Mouse (Mus musculus) bone marrow, adult 2 months (tissue): ENCODE measurements around the gene Cenpm.

Experiments used
- CTCF ChIP-seq: fragments of 200-500 bp; IDR thresholded peaks from 2 replicates; pipeline ENCODE4 v1.5.1; 2011; ENCODE audit warnings: low read length, control low read depth; ENCODE audit not compliant: control insufficient read depth, insufficient read depth
- POLR2A ChIP-seq: fragments of 200-500 bp; IDR thresholded peaks from 2 replicates; pipeline ENCODE4 v1.6.1; 2011; ENCODE audit warnings: low read depth, mild to moderate bottlenecking, control low read depth, low read length, borderline replicate concordance; ENCODE audit not compliant: control insufficient read depth

GRCm38 (mm10) chr15:82196300-82196699 lies 48.2 kb downstream of the Cenpm start:
- TF ChIP-seq POLR2A, result no peak
- no peak for TF ChIP-seq CTCF
